Mouse (Mus musculus): ENCODE results near the gene Snx29.
"Not testable (repeated sequence)": the region's sequence is repeated elsewhere in the genome, so short reads cannot be mapped to it uniquely, and the experiment has no call there.

DNA sequence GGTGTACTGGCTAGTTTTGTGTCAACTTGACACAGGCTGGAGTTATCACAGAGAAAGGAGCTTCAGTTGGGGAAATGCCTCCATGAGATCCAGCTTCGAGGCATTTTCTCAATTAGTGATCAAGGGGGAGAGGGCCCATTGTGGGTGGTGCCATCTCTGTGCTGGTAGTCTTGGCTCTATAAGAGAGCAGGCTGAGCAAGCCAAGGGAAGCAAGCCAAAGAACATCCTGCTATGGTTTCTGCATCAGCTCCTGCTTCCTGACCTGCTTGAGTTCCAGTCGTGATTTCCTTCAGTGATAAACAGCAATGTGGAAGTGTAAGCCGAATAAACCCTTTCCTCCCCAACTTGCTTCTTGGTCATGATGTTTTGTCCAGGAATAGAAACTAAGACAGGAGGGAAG, 253.0 kb downstream of the Snx29 start:
- not testable (repeated sequence) for TF ChIP-seq CTCF, EP300 (IDR thresholded peaks at IDR 0.05; ENCODE audit: low read depth)

All from liver, embryonic 14.5 days (tissue).